Mouse (Mus musculus): ENCODE results near the gene Tbx20.

Gene Tbx20

GRCm38 (mm10) chr9:24769611-24770010 lies 4.5 kb downstream of the Tbx20 start:
- no peak for DNase-seq (ENCODE audit: low spot score in 2 of 2)

DNA sequence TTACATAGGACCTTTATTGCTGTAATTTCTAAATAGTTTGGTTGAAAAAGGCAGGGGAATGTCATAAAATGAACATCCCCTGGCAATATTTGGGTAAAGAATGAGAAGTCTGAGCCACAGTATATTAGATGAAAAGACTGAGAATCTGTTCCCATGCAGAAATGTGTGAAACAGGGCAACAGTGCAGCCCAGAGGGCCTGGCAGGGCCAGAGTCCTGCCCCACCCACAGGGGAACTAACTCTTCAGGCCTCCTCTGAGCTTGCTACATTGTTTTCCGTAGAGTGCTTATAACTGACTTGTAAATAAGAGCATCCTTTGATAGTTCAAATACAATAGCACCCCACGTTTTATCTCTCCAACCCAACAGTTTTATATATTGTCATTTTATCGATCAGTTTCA lies 7.0 kb downstream of the Tbx20 start:
- DNase-seq (ENCODE audit: low spot score in 2 of 2) = no peak

DNA sequence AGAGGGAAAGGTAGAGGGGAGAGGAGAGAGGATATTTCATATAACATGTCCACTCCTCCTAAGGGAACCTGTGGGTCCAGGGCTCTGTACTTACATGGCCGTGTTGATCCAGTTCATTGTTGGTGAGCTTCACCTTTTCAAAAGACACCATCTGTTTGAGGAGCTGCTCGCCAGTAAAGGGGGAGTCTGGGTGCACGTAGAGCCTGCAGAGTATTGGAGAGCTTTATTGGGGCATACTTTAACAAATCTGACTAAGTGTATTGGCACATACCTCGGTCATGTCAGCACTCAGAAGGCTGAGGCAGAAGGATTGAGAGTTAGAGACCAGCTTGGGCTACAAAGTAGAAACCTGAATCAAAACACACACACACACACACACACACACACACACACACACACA lies 8.5 kb downstream of the Tbx20 start:
- DNase-seq (ENCODE audit: low spot score in 2 of 2) = no peak

DNA sequence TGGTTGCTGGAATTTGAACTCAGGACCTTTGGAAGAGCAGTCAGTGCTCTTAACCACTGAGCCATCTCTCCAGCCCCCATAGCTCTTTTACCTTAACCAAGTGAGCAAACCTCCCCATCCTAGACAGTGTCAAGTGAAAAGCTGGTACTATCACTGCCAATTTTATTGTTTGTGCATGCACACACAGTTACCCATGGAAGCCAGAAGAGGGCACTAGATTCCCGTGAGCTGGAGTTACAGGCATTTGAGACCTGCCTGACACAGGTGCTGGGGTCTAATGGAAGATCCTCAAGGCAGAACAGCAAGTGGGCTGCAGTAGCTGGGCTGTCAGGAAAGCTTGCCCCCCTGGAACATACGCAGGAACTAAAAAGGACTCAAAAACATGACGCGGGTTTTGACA lies 13.6 kb downstream of the Tbx20 start:
- DNase-seq (ENCODE audit: low spot score in 2 of 2) = no peak

- DNase-seq (ENCODE audit: low spot score in 2 of 2) = no peak
Observed at GRCm38 (mm10) chr9:24744958-24745357, 29.1 kb downstream of the Tbx20 start.

GRCm38 (mm10) chr9:24701246-24701645 lies 72.9 kb downstream of the Tbx20 start:
- no peak for DNase-seq (ENCODE audit: low spot score in 2 of 2)

DNA sequence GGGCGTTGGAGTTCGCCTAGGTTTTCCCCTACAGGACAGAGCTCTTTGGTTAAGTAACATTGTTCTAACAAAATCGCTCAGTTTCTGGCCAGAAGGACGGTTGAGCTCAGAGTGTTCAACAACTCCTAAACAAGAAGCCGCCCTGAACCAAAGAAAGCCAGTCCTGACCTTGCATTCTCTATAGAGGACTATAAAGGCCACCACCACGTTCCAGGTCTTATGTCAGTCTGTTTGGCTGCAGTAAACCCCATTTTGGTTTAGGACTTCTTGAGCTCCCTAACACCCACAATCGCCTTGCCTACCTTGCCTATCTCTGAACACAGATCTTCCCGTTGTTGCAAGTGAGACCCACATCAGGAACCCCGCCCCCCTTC lies 77.7 kb downstream of the Tbx20 start:
- no peak for DNase-seq (ENCODE audit: low spot score in 2 of 2)

DNA sequence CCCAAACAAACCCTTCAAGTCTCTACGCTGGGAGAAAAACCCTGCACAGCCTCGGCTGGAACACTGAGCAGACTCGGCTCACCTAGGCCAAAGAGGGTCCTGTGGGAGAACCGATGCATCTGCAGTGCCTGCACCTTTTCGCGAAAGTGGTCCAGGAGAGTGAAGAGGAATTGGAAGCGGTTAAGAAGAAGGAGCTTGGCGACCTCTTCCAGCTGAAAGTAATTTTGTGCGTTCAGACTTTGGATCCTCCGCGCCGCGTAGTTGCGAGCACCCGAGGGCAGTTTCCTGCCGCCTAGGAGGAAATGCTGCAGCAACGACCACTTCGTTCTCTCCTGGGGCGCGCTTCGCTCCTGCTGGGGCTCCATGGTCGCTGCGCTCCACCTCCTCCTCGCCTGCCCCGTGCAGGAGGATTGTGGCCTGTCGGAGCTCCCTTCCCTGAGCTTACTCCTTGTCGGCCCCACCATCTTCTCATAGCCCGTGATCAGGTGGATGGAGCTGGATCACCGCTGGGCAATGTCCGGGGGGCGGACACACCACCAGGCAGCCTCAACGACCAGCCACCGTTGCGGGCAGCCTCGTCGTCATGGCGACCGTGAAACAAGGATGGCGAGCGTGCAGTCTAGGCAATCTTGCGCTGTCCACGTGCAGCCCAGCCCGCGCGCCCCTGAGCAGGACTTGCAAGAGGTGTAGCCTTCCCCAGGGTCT lies 78.3 kb downstream of the Tbx20 start, which contains the start of gene Dpy19l2:
Gene Dpy19l2 (minus strand): TSS at position 594 of the 705 bp plus-strand sequence.
- peak; percentile 29 to 33 for DNase-seq (ENCODE audit: low spot score in 2 of 2)

All from cerebellum, postnatal 4 days (tissue).